Mouse (Mus musculus) CH12.LX (cell line): ENCODE results near the gene Pfkl.

Experiments
- CTCF ChIP-seq, 2 experiments: IDR thresholded peaks in 1 of 2; conservative IDR thresholded peaks in 1 of 2; 2 replicates each; pipeline ENCODE4 v1.5.1; 2011 to 2012; ENCODE audit warnings: low read depth in 2 of 2, low read length in 2 of 2, improper control_type of control experiment in 1 of 2, inconsistent platforms in 1 of 2, mild to moderate bottlenecking in 1 of 2, moderate library complexity in 1 of 2
- ZNF384 ChIP-seq: IDR thresholded peaks from 2 replicates; pipeline ENCODE4 v1.6.1; 2012; ENCODE audit warnings: low read depth, low read length, improper control_type of control experiment, inconsistent platforms

DNA sequence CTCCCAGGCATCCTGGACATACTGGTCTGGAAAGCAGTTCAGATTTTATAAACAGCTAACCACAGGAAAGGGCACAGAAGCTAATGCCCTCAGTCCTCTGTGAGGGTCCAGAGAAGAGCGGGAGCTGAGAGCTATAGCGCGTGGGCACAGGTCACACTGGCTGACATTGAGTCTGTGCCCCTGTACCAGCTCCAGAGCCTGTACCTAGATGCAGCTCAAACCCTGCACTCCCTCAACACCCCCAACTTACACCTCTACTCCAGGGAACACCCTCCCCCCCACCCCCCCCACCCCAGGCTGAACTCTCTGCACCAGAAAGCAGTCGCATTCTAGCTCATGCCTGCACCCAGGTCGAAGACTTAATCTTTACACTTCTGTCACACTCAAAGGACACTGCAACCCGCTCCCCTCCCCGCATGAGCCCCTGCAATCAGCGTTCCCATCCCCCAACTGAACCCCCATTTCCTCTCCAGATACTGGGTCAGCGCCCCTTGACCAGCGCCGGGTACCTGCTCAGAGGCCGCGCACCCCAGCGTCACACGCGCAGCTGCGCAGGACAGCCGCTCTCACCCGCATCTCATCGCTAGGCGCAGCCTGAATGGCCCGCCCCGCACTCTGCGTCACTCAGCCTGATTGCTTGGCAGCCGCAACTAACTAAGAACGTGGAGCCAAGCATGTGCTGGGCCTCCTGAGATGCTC is 40.5 kb downstream of the Pfkl start:
- no peak for TF ChIP-seq CTCF (conservative IDR thresholded peaks at IDR 0.05 in 1 of 2, IDR thresholded peaks at IDR 0.05 in 1 of 2; ENCODE audit: low read depth in 2 of 2, low read length in 2 of 2)
- TF ChIP-seq ZNF384, result no peak
